Mouse (Mus musculus): ENCODE measurements around the gene Ctnna2. TPM values are rescaled to one million over a fixed set of nuclear protein-coding genes. Genes with fewer than 3 reads are reported as not detected.

The Ctnna2 gene
- polyA plus RNA-seq, 1 experiment from 2014 or later = 89.0 TPM

- Histone ChIP-seq H3K9me3 (replicated peaks; ENCODE audit: control insufficient read depth, low read length) (no peaks in the 10 kb centered on the region), H3K27ac (ENCODE audit: low read depth, low read length) (no peak overlapping the region), H3K36me3 (ENCODE audit: control insufficient read depth, insufficient read depth, low read length) (no peaks in the 10 kb centered on the region), H3K4me3 (ENCODE audit: low read depth, low read length) (no peak overlapping the region), H3K4me2 (ENCODE audit: low read length) (no peak overlapping the region), H3K27me3 (replicated peaks; ENCODE audit: control insufficient read depth, insufficient read depth, low read length) (no peaks in the 10 kb centered on the region), H3K9ac (ENCODE audit: low read length) (no peak overlapping the region), H3K4me1 (ENCODE audit: control insufficient read depth, insufficient read depth, low read length) (peaks cover 4% of the 10 kb centered on the region)
- DNase-seq (ENCODE audit: low spot score) (peak; percentile 53), ATAC-seq (no peak)
- WGBS = 76% methylated on average over 1 of the region's 1 CpGs
These were observed 770.3 kb downstream of the Ctnna2 start for GRCm38 (mm10) chr6:77209183-77209582.

DNA sequence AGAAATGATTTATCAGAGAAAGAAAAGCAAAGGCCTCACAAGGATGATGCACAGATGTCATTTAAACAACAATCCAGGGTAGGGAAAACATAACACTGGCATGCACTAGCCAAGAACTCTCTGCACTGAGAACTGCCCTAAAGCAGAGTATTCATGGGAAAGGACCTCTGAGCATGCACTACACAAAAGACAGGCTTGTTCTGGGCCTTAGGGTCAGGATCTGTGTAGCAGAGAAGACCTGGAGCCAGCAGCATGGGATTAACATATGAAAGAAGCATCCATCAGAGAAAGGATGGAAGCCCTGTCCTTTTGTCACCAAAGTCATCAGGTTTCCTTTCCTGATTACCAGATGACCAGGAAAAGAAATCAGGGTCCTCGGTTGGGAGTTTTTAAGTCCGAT, 780.1 kb downstream of the Ctnna2 start:
- WGBS = 41% methylated on average over 2 of the region's 2 CpGs

DNA sequence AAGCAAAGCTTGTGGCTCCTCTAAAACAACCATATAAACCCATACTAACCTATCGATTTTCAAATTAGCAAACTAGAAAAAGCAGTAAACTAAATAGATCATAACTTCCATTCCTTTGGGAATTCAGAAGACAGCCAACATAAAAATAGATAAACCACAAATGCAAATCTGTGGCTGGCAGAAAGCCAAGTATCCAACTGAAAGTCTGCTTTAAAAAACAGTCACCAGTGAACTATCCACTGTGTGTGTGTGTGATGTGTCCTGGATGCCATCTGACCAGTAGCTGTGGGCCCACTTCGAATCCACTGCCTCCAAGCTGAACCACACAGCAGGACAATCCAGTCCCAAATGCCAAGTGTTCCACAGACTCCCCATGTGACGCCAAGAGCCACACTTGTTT, 782.8 kb downstream of the Ctnna2 start:
- ATAC-seq = no peak
- Histone ChIP-seq H3K27me3 (replicated peaks; ENCODE audit: control insufficient read depth, insufficient read depth, low read length) (no peaks in the 10 kb centered on the region), H3K9ac (ENCODE audit: low read length) (no peak overlapping the region), H3K9me3 (replicated peaks; ENCODE audit: control insufficient read depth, low read length) (no peaks in the 10 kb centered on the region), H3K36me3 (ENCODE audit: control insufficient read depth, insufficient read depth, low read length) (no peaks in the 10 kb centered on the region), H3K4me1 (ENCODE audit: control insufficient read depth, insufficient read depth, low read length) (no peaks in the 10 kb centered on the region), H3K4me2 (ENCODE audit: low read length) (no peak overlapping the region), H3K27ac (ENCODE audit: low read depth, low read length) (no peak overlapping the region), H3K4me3 (ENCODE audit: low read depth, low read length) (no peak overlapping the region)
- no peak for DNase-seq (ENCODE audit: low spot score)
- WGBS = 91% methylated on average over 3 of the region's 3 CpGs

More for the DNA sequence above, 780.1 kb downstream of the Ctnna2 start:
- Histone ChIP-seq H3K27ac (ENCODE audit: low read depth, low read length) (no peak overlapping the region), H3K4me3 (ENCODE audit: low read depth, low read length) (no peak overlapping the region), H3K27me3 (replicated peaks; ENCODE audit: control insufficient read depth, insufficient read depth, low read length) (no peaks in the 10 kb centered on the region), H3K4me1 (ENCODE audit: control insufficient read depth, insufficient read depth, low read length) (no peaks in the 10 kb centered on the region), H3K4me2 (ENCODE audit: low read length) (no peak overlapping the region), H3K9ac (ENCODE audit: low read length) (no peak overlapping the region), H3K36me3 (ENCODE audit: control insufficient read depth, insufficient read depth, low read length) (no peaks in the 10 kb centered on the region), H3K9me3 (replicated peaks; ENCODE audit: control insufficient read depth, low read length) (no peaks in the 10 kb centered on the region)
- ATAC-seq (no peak), DNase-seq (ENCODE audit: low spot score) (no peak)

- H3K4me1 ChIP-seq (ENCODE audit: control insufficient read depth, insufficient read depth, low read length) = no peaks in the 10 kb centered on the region
- H3K9me3 ChIP-seq (replicated peaks; ENCODE audit: control insufficient read depth, low read length) = no peaks in the 10 kb centered on the region
- H3K4me3 ChIP-seq (ENCODE audit: low read depth, low read length) = no peak overlapping the region
- H3K27ac ChIP-seq (ENCODE audit: low read depth, low read length) = no peak overlapping the region
- no peak overlapping the region for H3K4me2 ChIP-seq (ENCODE audit: low read length)
- no peaks in the 10 kb centered on the region for H3K27me3 ChIP-seq (replicated peaks; ENCODE audit: control insufficient read depth, insufficient read depth, low read length)
- no peaks in the 10 kb centered on the region for H3K36me3 ChIP-seq (ENCODE audit: control insufficient read depth, insufficient read depth, low read length)
- no peak overlapping the region for H3K9ac ChIP-seq (ENCODE audit: low read length)
- DNase-seq (ENCODE audit: low spot score) (no peak), ATAC-seq (no peak)
- 60% methylated on average over 4 of the region's 4 CpGs for WGBS
These were observed 787.9 kb downstream of the Ctnna2 start for GRCm38 (mm10) chr6:77191635-77192034.

- 16% methylated on average over 2 of the region's 2 CpGs for WGBS
- ATAC-seq (peak; percentile 42; the same call in 1 of the 2 replicates), DNase-seq (ENCODE audit: low spot score) (no peak)
- Histone ChIP-seq H3K4me3 (ENCODE audit: low read depth, low read length) (no peak overlapping the region), H3K4me1 (ENCODE audit: control insufficient read depth, insufficient read depth, low read length) (no peaks in the 10 kb centered on the region), H3K9ac (ENCODE audit: low read length) (no peak overlapping the region), H3K9me3 (replicated peaks; ENCODE audit: control insufficient read depth, low read length) (no peaks in the 10 kb centered on the region), H3K27ac (ENCODE audit: low read depth, low read length) (no peak overlapping the region), H3K4me2 (ENCODE audit: low read length) (no peak overlapping the region), H3K36me3 (ENCODE audit: control insufficient read depth, insufficient read depth, low read length) (no peaks in the 10 kb centered on the region), H3K27me3 (replicated peaks; ENCODE audit: control insufficient read depth, insufficient read depth, low read length) (no peaks in the 10 kb centered on the region)
These were observed 790.9 kb downstream of the Ctnna2 start for GRCm38 (mm10) chr6:77188628-77189027.

- 68% methylated on average over 4 of the region's 4 CpGs for WGBS
- Histone ChIP-seq H3K4me2 (ENCODE audit: low read length) (no peak overlapping the region), H3K4me3 (ENCODE audit: low read depth, low read length) (no peak overlapping the region), H3K27me3 (replicated peaks; ENCODE audit: control insufficient read depth, insufficient read depth, low read length) (no peaks in the 10 kb centered on the region), H3K9me3 (replicated peaks; ENCODE audit: control insufficient read depth, low read length) (no peaks in the 10 kb centered on the region), H3K4me1 (ENCODE audit: control insufficient read depth, insufficient read depth, low read length) (no peaks in the 10 kb centered on the region), H3K9ac (ENCODE audit: low read length) (no peak overlapping the region), H3K27ac (ENCODE audit: low read depth, low read length) (no peak overlapping the region), H3K36me3 (ENCODE audit: control insufficient read depth, insufficient read depth, low read length) (no peaks in the 10 kb centered on the region)
- DNase-seq (ENCODE audit: low spot score) = no peak
- ATAC-seq = no peak
These were observed 793.7 kb downstream of the Ctnna2 start for GRCm38 (mm10) chr6:77185751-77186150.

- DNase-seq (ENCODE audit: low spot score) (peak; percentile 48), ATAC-seq (no peak)
- H3K36me3 ChIP-seq (ENCODE audit: control insufficient read depth, insufficient read depth, low read length) = no peaks in the 10 kb centered on the region
- no peak overlapping the region for H3K4me3 ChIP-seq (ENCODE audit: low read depth, low read length)
- WGBS = 48% methylated on average over 2 of the region's 2 CpGs
- H3K9ac ChIP-seq (ENCODE audit: low read length) = no peak overlapping the region
- H3K4me2 ChIP-seq (ENCODE audit: low read length) = no peak overlapping the region
- no peaks in the 10 kb centered on the region for H3K4me1 ChIP-seq (ENCODE audit: control insufficient read depth, insufficient read depth, low read length)
- no peak overlapping the region for H3K27ac ChIP-seq (ENCODE audit: low read depth, low read length)
- H3K9me3 ChIP-seq (replicated peaks; ENCODE audit: control insufficient read depth, low read length) = no peaks in the 10 kb centered on the region
- H3K27me3 ChIP-seq (replicated peaks; ENCODE audit: control insufficient read depth, insufficient read depth, low read length) = no peaks in the 10 kb centered on the region
These were observed 794.6 kb downstream of the Ctnna2 start for GRCm38 (mm10) chr6:77184896-77185295.

GRCm38 (mm10) chr6:77175764-77176163, 803.7 kb downstream of the Ctnna2 start:
- no peaks in the 10 kb centered on the region for H3K9me3 ChIP-seq (replicated peaks; ENCODE audit: control insufficient read depth, low read length)
- no peak overlapping the region for H3K4me2 ChIP-seq (ENCODE audit: low read length)
- DNase-seq (ENCODE audit: low spot score) (no peak), ATAC-seq (no peak)
- 61% methylated on average over 4 of the region's 4 CpGs for WGBS
- H3K9ac ChIP-seq (ENCODE audit: low read length) = no peak overlapping the region
- no peaks in the 10 kb centered on the region for H3K4me1 ChIP-seq (ENCODE audit: control insufficient read depth, insufficient read depth, low read length)
- H3K27ac ChIP-seq (ENCODE audit: low read depth, low read length) = no peak overlapping the region
- no peaks in the 10 kb centered on the region for H3K36me3 ChIP-seq (ENCODE audit: control insufficient read depth, insufficient read depth, low read length)
- H3K27me3 ChIP-seq (replicated peaks; ENCODE audit: control insufficient read depth, insufficient read depth, low read length) = no peaks in the 10 kb centered on the region
- no peak overlapping the region for H3K4me3 ChIP-seq (ENCODE audit: low read depth, low read length)

GRCm38 (mm10) chr6:77157028-77157427, 822.5 kb downstream of the Ctnna2 start:
- H3K27ac ChIP-seq (ENCODE audit: low read depth, low read length) = no peak overlapping the region
- H3K4me3 ChIP-seq (ENCODE audit: low read depth, low read length) = no peak overlapping the region
- no peak overlapping the region for H3K9ac ChIP-seq (ENCODE audit: low read length)
- 63% methylated on average over 5 of the region's 5 CpGs for WGBS
- ATAC-seq (peak; percentile 29; the same call in 1 of the 2 replicates), DNase-seq (ENCODE audit: low spot score) (peak; percentile 36)
- no peak overlapping the region for H3K4me2 ChIP-seq (ENCODE audit: low read length)
- no peaks in the 10 kb centered on the region for H3K36me3 ChIP-seq (ENCODE audit: control insufficient read depth, insufficient read depth, low read length)
- H3K4me1 ChIP-seq (ENCODE audit: control insufficient read depth, insufficient read depth, low read length) = no peaks in the 10 kb centered on the region
- no peaks in the 10 kb centered on the region for H3K9me3 ChIP-seq (replicated peaks; ENCODE audit: control insufficient read depth, low read length)
- H3K27me3 ChIP-seq (replicated peaks; ENCODE audit: control insufficient read depth, insufficient read depth, low read length) = no peaks in the 10 kb centered on the region

All from forebrain, embryonic 14.5 days (tissue).